Mouse (Mus musculus): ENCODE results near the gene Vgll4. TPM values are rescaled to one million over a fixed set of nuclear protein-coding genes. Genes with fewer than 3 reads are reported as not detected.

The Vgll4 gene
- total and polyA plus RNA-seq, 2 experiments from 2014 or later = 49.4 to 85.4 TPM

DNA sequence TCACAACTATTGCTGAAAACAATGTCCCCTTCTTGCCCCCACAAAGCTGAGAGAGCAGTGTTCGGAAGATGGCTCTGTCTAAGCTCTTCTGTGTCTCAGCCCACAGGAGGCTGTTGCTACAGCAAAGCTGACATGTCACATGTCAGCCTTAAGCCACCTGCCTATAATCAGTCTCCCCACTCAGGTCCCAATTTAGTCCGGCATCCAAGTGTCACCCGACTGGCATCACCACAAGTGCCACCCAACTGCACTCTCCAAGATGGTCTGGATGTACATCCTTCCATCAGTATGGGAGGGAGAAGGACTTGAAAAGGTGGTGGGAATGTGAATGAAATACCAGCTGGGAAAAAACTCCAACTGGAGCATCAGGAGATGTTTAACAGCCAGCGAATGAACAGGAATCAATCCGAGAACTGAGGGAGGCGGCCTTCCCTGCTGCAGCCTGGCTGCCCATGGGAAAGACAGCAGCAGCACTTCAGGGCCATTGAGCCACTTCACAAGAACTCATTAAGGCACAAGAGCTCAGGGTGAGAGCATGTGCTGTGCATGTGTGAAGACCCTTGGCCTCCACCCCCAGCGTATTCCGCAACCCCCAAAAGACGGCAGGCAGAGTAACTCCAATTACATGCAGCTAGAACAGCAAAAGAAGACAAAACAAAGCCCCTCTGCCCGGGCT lies 55.6 kb downstream of the Vgll4 start:
- H3K36me3 ChIP-seq (ENCODE audit: insufficient read depth, low read length) = no peaks in the 10 kb centered on the region
- WGBS = 26% methylated on average over 10 of the region's 10 CpGs
- TF ChIP-seq CTCF (IDR thresholded peaks at IDR 0.05; ENCODE audit: low read depth) = no peak
- no peak overlapping the region for H3K4me3 ChIP-seq (ENCODE audit: low read length)
- peaks cover 46% of the 10 kb centered on the region for H3K4me1 ChIP-seq (ENCODE audit: insufficient read depth, low read length)
- no peak overlapping the region for H3K4me2 ChIP-seq (ENCODE audit: low read depth, low read length)
- no peaks in the 10 kb centered on the region for H3K27me3 ChIP-seq (ENCODE audit: insufficient read depth, low read length)
- H3K27ac ChIP-seq = peak overlapping the region; percentile 46; the same call in 1 of the 2 replicates
- ATAC-seq (no peak), DNase-seq (ENCODE audit: low spot score) (peak; percentile 26)
- H3K9ac ChIP-seq (replicated peaks; ENCODE audit: low read length) = no peak overlapping the region
- no peaks in the 10 kb centered on the region for H3K9me3 ChIP-seq (ENCODE audit: low read length)

DNA sequence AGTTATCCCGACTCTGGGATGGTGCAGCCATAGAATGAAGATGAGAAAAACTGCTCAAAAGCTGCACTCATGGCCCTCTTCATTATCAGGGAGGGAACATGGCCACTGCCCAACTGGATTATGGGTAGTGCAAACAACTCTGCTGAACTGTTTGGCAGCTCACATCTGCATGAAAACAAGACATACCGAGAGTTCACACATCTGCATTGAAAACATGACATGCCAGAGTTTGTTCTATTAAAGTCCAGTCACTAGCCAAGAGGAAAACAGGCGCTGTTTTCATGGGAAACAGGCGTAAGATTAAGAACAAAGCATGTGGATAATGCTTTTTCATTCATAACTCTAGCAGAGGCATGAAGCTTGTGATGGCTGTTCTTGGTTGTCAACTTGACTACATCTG lies 56.7 kb downstream of the Vgll4 start:
- DNase-seq (ENCODE audit: low spot score) (no peak), ATAC-seq (no peak)
- Histone ChIP-seq H3K27ac (no peak overlapping the region), H3K4me3 (ENCODE audit: low read length) (no peak overlapping the region), H3K4me2 (ENCODE audit: low read depth, low read length) (no peak overlapping the region), H3K9ac (replicated peaks; ENCODE audit: low read length) (no peak overlapping the region), H3K36me3 (ENCODE audit: insufficient read depth, low read length) (no peaks in the 10 kb centered on the region), H3K9me3 (ENCODE audit: low read length) (no peaks in the 10 kb centered on the region), H3K27me3 (ENCODE audit: insufficient read depth, low read length) (no peaks in the 10 kb centered on the region), H3K4me1 (ENCODE audit: insufficient read depth, low read length) (peaks cover 44% of the 10 kb centered on the region)
- TF ChIP-seq CTCF (IDR thresholded peaks at IDR 0.05; ENCODE audit: low read depth) = no peak
- WGBS = 49% methylated on average over 4 of the region's 4 CpGs

DNA sequence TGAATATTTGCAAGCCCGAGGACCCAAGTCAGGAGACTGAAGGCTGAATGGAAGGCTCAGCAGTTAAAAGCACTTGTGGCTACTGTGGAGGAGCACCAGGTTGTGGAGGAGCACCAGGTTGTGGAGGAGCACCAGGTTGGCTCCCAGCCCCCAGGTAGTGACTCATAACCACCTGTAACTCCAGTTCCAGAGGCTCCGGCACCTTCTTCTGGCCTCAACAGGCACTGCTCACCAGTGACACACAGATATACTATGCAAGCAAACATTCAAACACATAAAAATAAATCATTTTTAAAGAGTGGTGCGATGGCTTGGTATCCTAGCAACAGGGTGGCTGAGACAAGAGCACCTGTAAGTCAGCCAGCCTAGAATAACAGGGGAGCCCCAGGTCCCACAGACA lies 58.3 kb downstream of the Vgll4 start:
- H3K4me1 ChIP-seq (ENCODE audit: insufficient read depth, low read length) = peaks cover 28% of the 10 kb centered on the region
- no peak overlapping the region for H3K27ac ChIP-seq
- WGBS = 75% methylated on average over 3 of the region's 3 CpGs

DNA sequence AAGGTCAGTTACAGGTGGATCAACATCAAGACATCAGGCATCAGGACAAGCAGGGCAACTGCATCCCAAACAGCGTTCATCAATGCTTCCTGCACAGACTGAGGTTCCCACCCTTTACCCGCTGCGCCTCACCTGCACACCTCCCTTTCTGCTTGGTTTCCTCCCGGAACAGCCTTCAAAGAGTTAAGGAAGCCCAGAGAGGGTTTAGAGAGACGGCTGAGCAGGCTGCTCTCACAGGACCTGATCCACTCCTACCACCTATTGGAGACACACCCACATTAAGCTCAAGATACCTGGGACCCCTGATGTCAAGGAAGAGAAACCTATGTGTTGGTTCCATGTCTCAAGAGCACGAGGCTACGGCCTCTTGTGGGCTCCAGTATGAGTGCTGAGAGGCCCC lies 60.0 kb downstream of the Vgll4 start:
- Histone ChIP-seq H3K4me2 (ENCODE audit: low read depth, low read length) (no peak overlapping the region), H3K4me1 (ENCODE audit: insufficient read depth, low read length) (peaks cover 32% of the 10 kb centered on the region), H3K27me3 (ENCODE audit: insufficient read depth, low read length) (no peaks in the 10 kb centered on the region), H3K4me3 (ENCODE audit: low read length) (no peak overlapping the region), H3K9me3 (ENCODE audit: low read length) (no peaks in the 10 kb centered on the region), H3K27ac (no peak overlapping the region), H3K9ac (replicated peaks; ENCODE audit: low read length) (no peak overlapping the region), H3K36me3 (ENCODE audit: insufficient read depth, low read length) (no peaks in the 10 kb centered on the region)
- 92% methylated on average over 7 of the region's 7 CpGs for WGBS
- ATAC-seq (no peak), DNase-seq (ENCODE audit: low spot score) (no peak)
- TF ChIP-seq CTCF (IDR thresholded peaks at IDR 0.05; ENCODE audit: low read depth) = no peak

More for the DNA sequence above, 58.3 kb downstream of the Vgll4 start:
- Histone ChIP-seq H3K9me3 (ENCODE audit: low read length) (no peaks in the 10 kb centered on the region), H3K27me3 (ENCODE audit: insufficient read depth, low read length) (no peaks in the 10 kb centered on the region), H3K9ac (replicated peaks; ENCODE audit: low read length) (no peak overlapping the region), H3K4me2 (ENCODE audit: low read depth, low read length) (no peak overlapping the region), H3K36me3 (ENCODE audit: insufficient read depth, low read length) (no peaks in the 10 kb centered on the region), H3K4me3 (ENCODE audit: low read length) (no peak overlapping the region)
- no peak for TF ChIP-seq CTCF (IDR thresholded peaks at IDR 0.05; ENCODE audit: low read depth)
- no peak for ATAC-seq
- no peak for DNase-seq (ENCODE audit: low spot score)

DNA sequence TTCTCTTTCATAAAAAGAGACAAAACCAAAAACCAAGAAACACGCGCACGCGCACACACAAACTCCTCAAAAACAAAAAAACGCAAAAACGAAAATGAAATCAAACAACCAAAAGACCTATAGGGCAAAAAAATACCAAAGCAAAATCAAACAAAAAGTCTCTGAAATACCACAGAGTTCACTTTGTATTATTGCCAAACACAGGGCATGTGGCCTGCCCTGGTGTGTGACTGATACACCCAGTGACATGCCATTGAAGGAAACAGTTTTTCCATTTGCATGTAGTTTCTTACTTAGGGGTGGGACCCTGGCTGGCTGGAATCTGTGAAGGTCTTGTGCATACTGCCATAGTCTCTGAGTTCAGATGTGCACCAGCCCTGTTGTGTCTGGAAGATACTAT lies 62.3 kb downstream of the Vgll4 start:
- ATAC-seq = no peak
- TF ChIP-seq CTCF (IDR thresholded peaks at IDR 0.05; ENCODE audit: low read depth) = no peak
- DNase-seq (ENCODE audit: low spot score) = no peak

DNA sequence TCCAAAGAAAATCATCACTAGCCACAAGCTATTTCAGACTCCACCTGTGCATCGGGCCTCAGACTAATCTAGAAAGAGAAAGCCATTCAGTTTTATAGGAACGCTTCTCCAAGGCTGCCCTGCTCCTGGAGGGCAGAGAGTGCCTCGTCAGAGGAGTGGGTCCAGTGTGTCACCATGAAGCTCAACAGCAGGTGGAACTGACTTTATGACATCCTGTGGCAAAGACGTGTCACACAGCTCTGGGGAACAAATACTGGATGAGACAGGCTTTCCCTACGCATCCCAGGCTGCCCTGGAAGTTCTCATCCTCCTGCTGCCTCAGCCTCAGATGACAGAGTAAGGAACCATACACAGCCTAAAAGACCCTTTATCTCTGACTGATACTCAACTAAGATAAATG lies 63.6 kb downstream of the Vgll4 start:
- H3K4me3 ChIP-seq (ENCODE audit: low read length) = no peak overlapping the region
- no peak overlapping the region for H3K9ac ChIP-seq (replicated peaks; ENCODE audit: low read length)
- no peak overlapping the region for H3K27ac ChIP-seq
- 70% methylated on average over 5 of the region's 5 CpGs for WGBS
- DNase-seq (ENCODE audit: low spot score) (no peak), ATAC-seq (no peak)
- no peak overlapping the region for H3K4me2 ChIP-seq (ENCODE audit: low read depth, low read length)
- H3K27me3 ChIP-seq (ENCODE audit: insufficient read depth, low read length) = no peaks in the 10 kb centered on the region
- H3K4me1 ChIP-seq (ENCODE audit: insufficient read depth, low read length) = peaks cover 32% of the 10 kb centered on the region; the same call in 1 of the 2 replicates
- H3K36me3 ChIP-seq (ENCODE audit: insufficient read depth, low read length) = no peaks in the 10 kb centered on the region
- TF ChIP-seq CTCF (IDR thresholded peaks at IDR 0.05; ENCODE audit: low read depth) = no peak
- H3K9me3 ChIP-seq (ENCODE audit: low read length) = no peaks in the 10 kb centered on the region

More for the DNA sequence above, 62.3 kb downstream of the Vgll4 start:
- Histone ChIP-seq H3K9ac (replicated peaks; ENCODE audit: low read length) (no peak overlapping the region), H3K9me3 (ENCODE audit: low read length) (no peaks in the 10 kb centered on the region), H3K27me3 (ENCODE audit: insufficient read depth, low read length) (no peaks in the 10 kb centered on the region), H3K4me2 (ENCODE audit: low read depth, low read length) (no peak overlapping the region), H3K27ac (no peak overlapping the region), H3K36me3 (ENCODE audit: insufficient read depth, low read length) (no peaks in the 10 kb centered on the region), H3K4me1 (ENCODE audit: insufficient read depth, low read length) (peaks cover 24% of the 10 kb centered on the region), H3K4me3 (ENCODE audit: low read length) (no peak overlapping the region)
- 92% methylated on average over 6 of the region's 6 CpGs for WGBS

DNA sequence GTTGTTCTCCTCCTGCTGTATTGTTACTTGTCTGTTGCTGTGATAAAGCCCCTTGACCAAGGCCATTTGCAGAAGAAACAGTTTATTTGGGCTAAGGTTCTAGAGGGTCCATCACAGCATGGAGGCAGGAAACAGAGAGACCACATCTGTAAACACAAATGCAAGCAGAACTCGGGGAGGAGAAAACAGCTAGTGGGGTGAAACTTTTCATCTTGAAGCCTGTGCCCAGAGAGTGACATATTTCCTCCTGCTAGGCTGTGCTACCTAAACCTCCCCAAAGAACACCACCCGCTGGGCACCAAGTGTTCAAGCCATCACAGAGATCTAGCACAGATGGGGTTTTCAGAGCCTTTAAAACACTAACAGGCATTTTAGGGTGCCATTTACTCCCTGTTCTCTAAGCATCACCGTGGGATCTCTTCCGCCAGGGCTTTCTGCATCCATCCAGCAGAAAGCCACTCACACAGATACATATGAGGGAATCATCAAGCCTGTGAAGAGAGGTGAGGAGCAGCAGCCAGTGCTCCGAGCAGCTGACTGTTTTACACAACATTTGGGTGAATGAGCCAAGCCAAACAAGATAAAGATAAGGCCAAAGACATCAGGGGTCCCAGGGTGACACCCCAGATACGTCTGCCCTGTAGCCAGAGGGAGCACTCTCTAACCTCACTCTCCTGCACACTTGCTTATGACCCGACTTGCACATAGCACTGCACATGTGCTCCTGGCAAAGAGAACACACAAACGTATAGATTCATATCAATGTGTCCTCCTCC lies 64.4 kb downstream of the Vgll4 start:
- no peaks in the 10 kb centered on the region for H3K27me3 ChIP-seq (ENCODE audit: insufficient read depth, low read length)
- no peaks in the 10 kb centered on the region for H3K9me3 ChIP-seq (ENCODE audit: low read length)
- no peak for ATAC-seq
- no peak overlapping the region for H3K4me2 ChIP-seq (ENCODE audit: low read depth, low read length)
- TF ChIP-seq CTCF (IDR thresholded peaks at IDR 0.05; ENCODE audit: low read depth) = no peak
- H3K4me3 ChIP-seq (ENCODE audit: low read length) = no peak overlapping the region
- H3K4me1 ChIP-seq (ENCODE audit: insufficient read depth, low read length) = peaks cover 33% of the 10 kb centered on the region; the same call in 1 of the 2 replicates
- WGBS = 71% methylated on average over 8 of the region's 8 CpGs
- no peak overlapping the region for H3K27ac ChIP-seq
- no peak overlapping the region for H3K9ac ChIP-seq (replicated peaks; ENCODE audit: low read length)
- H3K36me3 ChIP-seq (ENCODE audit: insufficient read depth, low read length) = no peaks in the 10 kb centered on the region
- DNase-seq (ENCODE audit: low spot score) = no peak

Measured in hindbrain, postnatal 0 days (tissue).